Mouse (Mus musculus): Measurements from ENCODE around the gene Gabrb1. TPM values are rescaled to one million over a fixed set of nuclear protein-coding genes. Genes with fewer than 3 reads are reported as not detected.
A peak's percentile ranks its signal among the peaks of the same experiment; 100 is the strongest.

Gene Gabrb1
- polyA plus RNA-seq, 1 experiment from 2014 or later: 0.24 TPM

DNA sequence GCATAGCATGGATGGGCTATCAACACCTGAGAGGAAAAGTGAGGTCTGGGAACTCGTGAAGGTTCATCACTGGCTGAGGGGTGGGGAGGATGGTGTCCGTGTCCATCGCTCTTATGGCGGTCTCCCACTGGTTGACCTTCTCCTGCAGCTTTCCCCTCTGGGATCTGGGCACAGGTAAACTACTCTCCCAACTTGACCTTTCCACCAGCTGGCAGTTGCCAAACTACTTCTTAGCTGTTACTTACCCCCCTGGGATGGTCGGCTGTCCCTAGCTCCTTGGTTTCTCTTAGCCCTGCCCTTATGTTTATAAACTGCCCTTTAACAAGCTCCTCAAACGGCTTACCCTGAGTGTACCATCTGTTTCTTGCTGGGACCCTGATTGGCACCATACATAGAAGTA is 418.9 kb downstream of the Gabrb1 start:
- WGBS: 84% methylated on average over 6 of the region's 6 CpGs

DNA sequence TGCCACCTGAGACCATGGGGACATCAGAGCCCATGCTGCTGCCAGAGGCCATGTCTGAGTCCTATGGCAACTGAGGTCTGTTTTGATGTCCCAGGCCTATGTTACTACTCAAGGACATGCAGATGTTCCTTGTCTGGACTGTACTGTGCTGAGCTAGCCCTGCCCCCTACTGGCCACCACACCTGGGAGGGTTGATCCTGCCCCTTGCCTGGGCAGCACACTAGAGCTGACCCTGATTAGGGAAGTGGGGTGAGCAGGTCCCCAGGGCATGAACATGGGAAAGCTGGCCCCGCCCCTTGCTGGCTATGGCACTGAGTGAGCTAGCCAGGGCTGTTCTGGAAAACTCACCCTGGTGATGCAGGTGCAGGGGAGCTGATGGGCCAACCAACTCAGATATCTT is 428.6 kb downstream of the Gabrb1 start:
- no peak overlapping the region for H3K9ac ChIP-seq
- WGBS: 90% methylated on average over 1 of the region's 1 CpGs
- TF ChIP-seq CTCF (IDR thresholded peaks at IDR 0.05; ENCODE audit: low read depth): no peak
- H3K9me3 ChIP-seq (ENCODE audit: low read depth, low read length): no peaks in the 10 kb centered on the region
- H3K4me3 ChIP-seq (ENCODE audit: low read depth, low read length): no peak overlapping the region
- ATAC-seq (ENCODE audit: insufficient read depth) (no peak), DNase-seq (no peak)
- H3K4me2 ChIP-seq: no peak overlapping the region
- no peaks in the 10 kb centered on the region for H3K4me1 ChIP-seq (ENCODE audit: insufficient read depth)
- H3K27me3 ChIP-seq (ENCODE audit: insufficient read depth, low read length): no peaks in the 10 kb centered on the region
- no peaks in the 10 kb centered on the region for H3K36me3 ChIP-seq (ENCODE audit: insufficient read depth)
- H3K27ac ChIP-seq (ENCODE audit: low read depth): no peak overlapping the region

More for the DNA sequence above, 418.9 kb downstream of the Gabrb1 start:
- TF ChIP-seq CTCF (IDR thresholded peaks at IDR 0.05; ENCODE audit: low read depth): no peak
- H3K36me3 ChIP-seq (ENCODE audit: insufficient read depth): no peaks in the 10 kb centered on the region
- no peak overlapping the region for H3K4me2 ChIP-seq
- H3K4me3 ChIP-seq (ENCODE audit: low read depth, low read length): no peak overlapping the region
- H3K9ac ChIP-seq: no peak overlapping the region
- DNase-seq (no peak), ATAC-seq (ENCODE audit: insufficient read depth) (no peak)
- H3K27ac ChIP-seq (ENCODE audit: low read depth): no peak overlapping the region
- no peaks in the 10 kb centered on the region for H3K4me1 ChIP-seq (ENCODE audit: insufficient read depth)
- H3K27me3 ChIP-seq (ENCODE audit: insufficient read depth, low read length): no peaks in the 10 kb centered on the region
- no peaks in the 10 kb centered on the region for H3K9me3 ChIP-seq (ENCODE audit: low read depth, low read length)

DNA sequence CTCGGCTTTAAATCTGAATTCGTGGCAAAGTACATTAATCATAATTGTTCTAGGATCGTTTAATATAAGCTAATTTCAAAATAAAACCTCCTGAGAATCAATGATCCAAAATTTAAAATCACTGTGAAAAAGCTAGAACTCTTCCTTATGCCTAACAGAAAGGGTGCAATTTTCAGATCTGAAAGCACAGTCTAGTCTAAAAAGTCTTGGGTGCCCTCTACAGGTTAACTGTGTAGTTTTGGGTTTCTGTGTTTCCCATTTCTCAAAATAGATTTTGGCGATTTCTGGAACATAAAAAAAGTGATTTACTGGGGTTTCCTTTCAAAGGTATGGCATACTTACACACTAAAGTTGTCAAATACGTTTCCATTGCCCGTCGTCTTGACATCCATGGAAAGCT is 436.7 kb downstream of the Gabrb1 start:
- H3K4me1 ChIP-seq (ENCODE audit: insufficient read depth): no peaks in the 10 kb centered on the region
- TF ChIP-seq CTCF (IDR thresholded peaks at IDR 0.05; ENCODE audit: low read depth): peak; percentile 61
- H3K36me3 ChIP-seq (ENCODE audit: insufficient read depth): no peaks in the 10 kb centered on the region
- no peaks in the 10 kb centered on the region for H3K27me3 ChIP-seq (ENCODE audit: insufficient read depth, low read length)
- ATAC-seq (ENCODE audit: insufficient read depth) (no peak), DNase-seq (peak; percentile 69)
- H3K27ac ChIP-seq (ENCODE audit: low read depth): no peak overlapping the region
- no peak overlapping the region for H3K4me2 ChIP-seq
- H3K9ac ChIP-seq: no peak overlapping the region
- no peak overlapping the region for H3K4me3 ChIP-seq (ENCODE audit: low read depth, low read length)
- H3K9me3 ChIP-seq (ENCODE audit: low read depth, low read length): no peaks in the 10 kb centered on the region
- 51% methylated on average over 7 of the region's 7 CpGs for WGBS

DNA sequence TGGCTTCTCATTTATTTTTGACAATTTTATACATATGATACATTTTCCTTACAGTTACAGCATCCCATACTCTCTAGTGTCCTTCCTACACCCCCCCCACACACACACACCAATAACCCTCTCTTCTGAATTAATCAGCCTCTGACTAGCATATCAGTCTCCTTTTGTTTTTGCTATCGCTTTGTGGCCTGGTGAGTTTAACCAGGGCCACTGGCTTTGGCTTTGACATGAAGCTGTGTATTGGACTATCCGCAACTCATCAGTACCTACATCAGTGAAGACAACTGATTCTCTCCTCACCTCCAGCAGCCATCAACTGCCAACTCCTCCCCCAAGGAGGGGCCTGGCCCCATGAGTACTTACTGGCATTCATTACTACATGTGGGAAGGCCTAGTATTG is 437.1 kb downstream of the Gabrb1 start:
- no peak overlapping the region for H3K4me3 ChIP-seq (ENCODE audit: low read depth, low read length)
- no peak overlapping the region for H3K4me2 ChIP-seq
- DNase-seq: no peak
- ATAC-seq (ENCODE audit: insufficient read depth): no peak
- H3K27me3 ChIP-seq (ENCODE audit: insufficient read depth, low read length): no peaks in the 10 kb centered on the region
- H3K36me3 ChIP-seq (ENCODE audit: insufficient read depth): no peaks in the 10 kb centered on the region
- no peak for TF ChIP-seq CTCF (IDR thresholded peaks at IDR 0.05; ENCODE audit: low read depth)
- no peak overlapping the region for H3K27ac ChIP-seq (ENCODE audit: low read depth)
- no peaks in the 10 kb centered on the region for H3K4me1 ChIP-seq (ENCODE audit: insufficient read depth)
- 90% methylated on average over 2 of the region's 2 CpGs for WGBS
- no peak overlapping the region for H3K9ac ChIP-seq
- H3K9me3 ChIP-seq (ENCODE audit: low read depth, low read length): no peaks in the 10 kb centered on the region

DNA sequence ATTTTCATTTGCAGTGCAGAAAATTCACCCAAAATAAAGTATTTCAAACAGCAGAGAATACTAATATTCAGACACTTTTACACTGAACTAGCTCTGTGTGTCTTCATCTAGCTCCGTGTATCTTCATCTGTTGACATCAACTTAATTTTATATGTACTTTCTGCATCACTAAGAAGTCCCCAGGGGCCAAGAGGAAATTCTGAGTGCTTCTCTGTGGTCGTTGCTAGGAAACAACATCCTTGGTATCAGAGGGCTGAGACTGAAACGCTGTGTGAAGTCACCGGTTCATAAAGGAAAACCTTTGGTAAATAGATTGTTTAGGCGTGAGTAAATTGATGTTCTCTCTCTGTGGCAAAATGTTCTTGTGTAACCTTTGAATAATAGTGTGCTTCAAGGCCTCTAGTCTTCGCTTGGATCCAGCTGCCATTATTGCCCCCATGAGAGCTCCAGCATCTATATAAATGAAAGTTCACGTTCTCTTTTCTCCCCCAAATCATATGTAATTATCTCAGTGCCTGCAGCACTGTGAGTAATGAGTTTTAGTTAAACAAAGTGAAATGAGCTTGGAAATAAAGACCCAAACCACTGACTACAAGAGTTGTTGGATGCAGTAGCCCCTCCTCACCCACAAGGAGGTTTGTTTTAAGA is 446.5 kb downstream of the Gabrb1 start:
- 57% methylated on average over 7 of the region's 7 CpGs for WGBS
- ATAC-seq (ENCODE audit: insufficient read depth): no peak

DNA sequence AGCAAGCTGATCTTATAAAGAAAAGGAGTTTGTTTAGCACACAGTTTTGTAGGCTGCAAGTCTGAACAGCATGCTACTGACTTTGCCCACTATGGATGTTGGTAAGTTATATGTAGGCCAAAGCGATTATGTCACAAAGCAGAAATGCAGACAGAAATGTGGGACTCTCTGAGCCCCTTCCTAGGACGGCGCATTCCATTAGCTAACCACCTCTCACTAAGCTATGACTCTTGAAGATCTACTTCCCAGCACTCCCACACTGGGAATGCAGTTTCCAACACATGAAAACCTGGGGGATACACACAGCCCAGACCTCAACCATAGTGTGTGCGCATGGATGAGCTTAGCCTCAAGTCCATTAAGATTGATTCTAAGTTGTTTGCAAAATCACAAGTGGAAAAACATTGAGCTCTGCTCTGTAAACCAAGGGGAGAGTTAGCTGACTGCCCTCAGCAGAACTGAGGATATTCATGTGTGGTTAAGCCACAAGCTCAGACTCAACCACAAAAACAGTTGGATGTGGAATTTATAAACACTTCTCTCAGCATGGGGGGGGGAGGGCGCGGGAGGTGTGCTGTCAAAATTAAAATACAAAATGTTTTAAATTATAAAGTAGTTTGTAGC is 464.6 kb downstream of the Gabrb1 start:
- no peaks in the 10 kb centered on the region for H3K9me3 ChIP-seq (ENCODE audit: low read depth, low read length)
- H3K27ac ChIP-seq (ENCODE audit: low read depth): no peak overlapping the region
- no peak for DNase-seq
- ATAC-seq (ENCODE audit: insufficient read depth): no peak
- H3K4me3 ChIP-seq (ENCODE audit: low read depth, low read length): no peak overlapping the region
- no peaks in the 10 kb centered on the region for H3K4me1 ChIP-seq (ENCODE audit: insufficient read depth)
- H3K36me3 ChIP-seq (ENCODE audit: insufficient read depth): no peaks in the 10 kb centered on the region
- H3K4me2 ChIP-seq: no peak overlapping the region
- no peak for TF ChIP-seq CTCF (IDR thresholded peaks at IDR 0.05; ENCODE audit: low read depth)
- WGBS: 78% methylated on average over 6 of the region's 6 CpGs
- H3K9ac ChIP-seq: no peak overlapping the region
- no peaks in the 10 kb centered on the region for H3K27me3 ChIP-seq (ENCODE audit: insufficient read depth, low read length)

More for the DNA sequence above, 446.5 kb downstream of the Gabrb1 start:
- DNase-seq: no peak
- Histone ChIP-seq H3K27me3 (ENCODE audit: insufficient read depth, low read length) (no peaks in the 10 kb centered on the region), H3K36me3 (ENCODE audit: insufficient read depth) (no peaks in the 10 kb centered on the region), H3K27ac (ENCODE audit: low read depth) (no peak overlapping the region), H3K9me3 (ENCODE audit: low read depth, low read length) (no peaks in the 10 kb centered on the region), H3K4me1 (ENCODE audit: insufficient read depth) (no peaks in the 10 kb centered on the region), H3K4me3 (ENCODE audit: low read depth, low read length) (no peak overlapping the region), H3K4me2 (no peak overlapping the region), H3K9ac (no peak overlapping the region)
- TF ChIP-seq CTCF (IDR thresholded peaks at IDR 0.05; ENCODE audit: low read depth): no peak

DNA sequence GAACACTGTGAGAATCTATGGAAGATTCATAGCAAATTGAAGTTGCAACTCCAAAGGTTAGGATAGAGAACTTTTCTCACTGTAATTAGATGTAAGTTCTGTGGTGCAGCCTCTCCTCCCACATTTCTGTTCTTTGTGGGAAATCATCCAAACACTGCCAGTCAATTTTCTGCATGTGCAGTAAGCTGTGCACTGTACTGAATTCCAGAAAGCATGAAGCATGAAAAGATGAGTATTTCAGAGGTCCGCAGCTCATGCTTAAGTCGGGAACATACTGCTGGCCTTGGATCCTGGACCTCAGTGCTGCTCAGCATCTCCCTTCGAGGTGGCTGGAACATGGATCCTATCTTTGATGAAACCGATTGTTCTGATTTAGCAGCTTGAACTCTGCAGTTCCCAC is 468.8 kb downstream of the Gabrb1 start:
- Histone ChIP-seq H3K4me1 (ENCODE audit: insufficient read depth) (no peaks in the 10 kb centered on the region), H3K27ac (ENCODE audit: low read depth) (no peak overlapping the region), H3K9ac (no peak overlapping the region), H3K9me3 (ENCODE audit: low read depth, low read length) (no peaks in the 10 kb centered on the region), H3K36me3 (ENCODE audit: insufficient read depth) (no peaks in the 10 kb centered on the region), H3K27me3 (ENCODE audit: insufficient read depth, low read length) (no peaks in the 10 kb centered on the region), H3K4me3 (ENCODE audit: low read depth, low read length) (no peak overlapping the region), H3K4me2 (no peak overlapping the region)
- DNase-seq: no peak
- ATAC-seq (ENCODE audit: insufficient read depth): no peak
- 84% methylated on average over 4 of the region's 4 CpGs for WGBS
- no peak for TF ChIP-seq CTCF (IDR thresholded peaks at IDR 0.05; ENCODE audit: low read depth)

All from lung, embryonic 14.5 days (tissue).